Mouse (Mus musculus) heart, postnatal 36 days (tissue): Measurements from ENCODE around the gene Mettl7a1. TPM values are rescaled to one million over a fixed set of nuclear protein-coding genes. Genes with fewer than 3 reads are reported as not detected.
"Not testable (repeated sequence)": the region's sequence is repeated elsewhere in the genome, so short reads cannot be mapped to it uniquely, and the experiment has no call there.

Source experiments
- DNase-seq, 2 experiments: peaks; one replicate each; pipeline ENCODE4 v3.0.0; 2021 to 2022
- intact Hi-C: fragments of 180-260 bp; cut with DNase I; formaldehyde crosslinking; loops from one replicate; pipeline ENCODE4 v1.15.1; 2025
- total RNA-seq, 2 experiments: library from RNA; stranded (reverse); gene quantifications; 2 replicates each; pipeline ENCODE4 v1.2.3; 2021

Mettl7a1 gene
- total RNA-seq, 2 experiments from 2014 or later = 46.3 to 62.3 TPM

GRCm38 (mm10) chr15:100297856-100298255 is 6.1 kb upstream of the Mettl7a1 start:
- DNase-seq = no peak
- intact Hi-C loops = no loop called here

DNA sequence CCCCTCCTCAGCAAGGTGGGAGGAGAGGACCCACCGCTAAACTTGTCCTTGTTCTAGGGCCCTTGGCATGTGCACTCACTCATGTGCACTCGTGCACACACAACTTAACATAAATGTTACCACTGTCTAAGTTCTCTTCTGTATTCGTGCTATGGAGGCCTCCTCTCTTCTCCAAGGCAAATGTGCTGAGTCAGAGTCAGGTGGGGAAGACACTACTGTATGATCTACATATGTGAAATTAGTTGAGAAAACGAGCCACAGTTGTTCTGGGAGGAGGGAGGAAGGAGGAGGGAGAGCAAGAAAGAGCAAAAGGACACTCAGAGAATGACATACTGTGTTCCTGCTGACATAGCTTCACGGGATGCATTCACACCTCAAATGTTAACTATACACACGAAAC is 3.4 kb upstream of the Mettl7a1 start:
- DNase-seq = no peak
- intact Hi-C loops = loop anchor here (5.0 kb wide), 1 partner anchor 278 kb away; no protein-coding TSS in a partner anchor

GRCm38 (mm10) chr15:100301556-100301955 is 2.4 kb upstream of the Mettl7a1 start:
- DNase-seq = no peak
- intact Hi-C loops = loop anchor here (5.0 kb wide), 1 partner anchor 279 kb away; no protein-coding TSS in a partner anchor

DNA sequence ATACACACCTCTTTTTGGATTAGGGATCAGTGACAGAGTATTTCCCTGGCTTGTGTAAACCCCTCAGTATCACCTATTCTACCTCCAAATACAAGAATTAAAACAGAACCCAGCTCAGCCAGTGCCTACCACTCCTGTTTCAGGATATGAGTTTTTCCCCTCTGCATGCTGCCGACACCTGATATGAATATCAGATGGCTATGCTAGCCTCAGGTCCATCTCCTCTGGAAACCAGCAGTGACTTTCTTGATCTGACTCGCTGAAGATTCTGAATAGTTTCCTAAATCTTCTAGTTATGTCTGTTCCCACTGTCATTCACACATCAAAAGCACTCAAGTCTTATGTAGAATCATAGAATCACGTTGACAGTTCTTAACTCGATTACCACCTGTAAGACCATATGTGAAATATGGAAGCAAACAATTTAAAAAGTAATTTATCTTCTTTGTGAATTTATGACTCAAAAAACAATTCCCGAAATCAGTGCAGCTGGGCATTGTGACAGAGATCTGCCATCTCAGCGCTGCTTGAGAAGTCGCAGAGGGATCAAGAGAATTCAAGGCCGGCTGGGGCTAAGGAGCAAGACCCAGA is 417 bp upstream of the Mettl7a1 start:
- peak in 1 of 2 experiments; percentile 40 for DNase-seq
- intact Hi-C loops = loop anchor here (5.0 kb wide), 1 partner anchor 281 kb away; no protein-coding TSS in a partner anchor

DNA sequence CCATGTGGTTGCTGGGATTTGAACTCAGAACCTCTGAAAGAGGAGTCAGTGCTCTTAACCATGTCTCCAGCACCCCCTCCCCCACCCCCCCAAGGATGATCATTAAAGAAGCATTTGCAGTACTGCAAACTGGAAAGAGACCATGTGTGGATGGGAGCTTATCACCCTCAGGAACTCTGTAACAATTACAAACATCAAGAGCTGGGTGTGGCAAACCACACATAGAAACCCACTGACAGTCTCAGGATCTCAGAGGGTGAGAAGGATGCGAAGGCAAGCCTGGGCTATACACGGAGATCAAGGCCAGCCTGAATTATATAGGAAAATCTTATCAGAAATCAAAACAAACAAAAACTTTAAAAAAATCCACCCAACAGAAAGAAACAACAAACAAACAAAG is 2.3 kb downstream of the Mettl7a1 start:
- no peak for DNase-seq
- intact Hi-C loops = no loop called here

DNA sequence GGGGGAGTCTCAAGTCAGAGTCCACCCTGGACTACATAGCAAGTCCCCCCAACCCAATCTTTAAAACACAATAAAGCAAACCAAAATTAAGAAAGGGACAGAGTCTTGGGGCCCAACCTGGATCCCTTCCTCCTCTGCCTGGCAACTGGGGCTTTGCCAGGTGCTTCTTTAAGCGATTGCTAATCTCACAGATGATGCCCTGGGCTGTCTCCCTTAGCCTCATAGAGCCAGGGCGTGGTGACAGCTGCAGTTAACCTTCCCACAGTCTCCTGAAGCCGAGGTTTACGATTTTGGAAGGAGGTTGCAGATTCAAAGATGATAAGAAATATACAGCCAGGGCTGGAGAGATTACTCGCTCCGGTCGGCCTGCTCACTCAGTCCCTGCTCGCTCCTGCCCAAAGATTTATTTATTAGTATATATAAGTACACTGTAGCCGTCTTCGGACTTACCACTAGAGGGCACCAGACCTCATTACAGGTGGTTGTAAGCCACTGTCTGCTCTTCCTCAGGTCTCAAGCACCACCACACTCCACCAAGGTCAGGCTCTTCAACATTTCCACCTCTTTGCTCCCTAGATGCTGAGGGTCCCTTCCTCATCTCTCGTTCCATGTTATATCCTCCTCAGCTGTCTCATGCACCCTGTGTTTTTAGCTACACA is 3.6 kb downstream of the Mettl7a1 start:
- DNase-seq = peak; percentile 26 to 32
- intact Hi-C loops = not testable (repeated sequence)

DNA sequence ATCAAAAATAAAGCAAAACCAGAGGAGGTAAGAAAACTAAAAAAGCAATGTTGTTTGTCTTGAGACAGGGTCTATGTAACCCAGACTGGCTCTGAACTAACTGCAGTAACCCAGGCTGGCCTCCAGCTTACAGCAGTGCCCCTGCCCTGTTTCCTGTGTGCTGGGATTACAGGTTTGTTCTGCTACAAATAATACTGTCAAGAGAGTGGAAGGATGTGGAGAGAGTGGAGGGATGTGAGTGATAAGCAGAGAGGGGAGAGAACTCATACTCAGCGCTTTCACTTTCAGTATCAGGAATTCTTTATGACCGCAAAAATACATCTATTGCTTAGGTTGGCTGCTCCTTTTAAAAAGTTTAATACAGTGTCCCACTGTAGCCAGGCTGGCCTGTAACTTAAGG is 8.4 kb downstream of the Mettl7a1 start:
- intact Hi-C loops = no loop called here
- no peak for DNase-seq

- DNase-seq = no peak
- intact Hi-C loops = no loop called here
Measured at GRCm38 (mm10) chr15:100314448-100315145, 10.7 kb downstream of the Mettl7a1 start.

- DNase-seq = peak in 1 of 2 experiments; percentile 15
- intact Hi-C loops = not testable (repeated sequence)
Measured at GRCm38 (mm10) chr15:100318014-100318671, 14.2 kb downstream of the Mettl7a1 start.

- intact Hi-C loops = loop anchor here (5.0 kb wide), 2 partner anchors 47 to 53 kb away; no protein-coding TSS in a partner anchor
Measured at GRCm38 (mm10) chr15:100319884-100320283, 15.9 kb downstream of the Mettl7a1 start.

DNA sequence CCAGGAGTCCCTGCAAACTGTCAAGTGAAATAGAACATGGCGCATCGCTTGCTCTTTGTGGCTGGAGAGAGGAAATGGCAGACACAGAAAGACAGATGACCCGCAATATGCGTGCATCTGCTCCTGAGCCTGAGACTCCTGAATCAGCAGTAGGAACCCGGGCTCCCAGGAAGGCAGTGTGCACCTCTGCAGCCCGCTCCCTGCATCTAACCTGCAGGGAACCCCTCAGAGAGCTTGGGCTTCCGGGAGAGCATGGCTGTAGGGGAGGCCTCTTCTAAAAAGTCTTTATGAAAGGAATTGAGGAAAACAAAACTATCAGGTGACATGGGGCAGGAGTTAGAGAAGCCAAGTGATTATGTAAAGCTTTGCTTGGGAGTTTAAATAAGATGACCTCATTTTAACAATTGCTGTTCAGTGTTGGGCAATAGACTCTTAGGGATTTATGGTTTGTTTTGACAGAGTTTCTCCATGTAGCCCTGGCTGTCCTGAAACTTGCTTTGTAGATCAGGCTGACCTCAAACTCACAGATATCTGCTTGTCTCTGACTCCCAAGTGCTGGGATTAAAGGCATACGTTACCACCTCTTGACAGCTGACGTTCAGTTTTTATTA is 16.5 kb downstream of the Mettl7a1 start:
- intact Hi-C loops = loop anchor here (5.0 kb wide), 2 partner anchors 47 to 53 kb away; no protein-coding TSS in a partner anchor
- DNase-seq = peak in 1 of 2 experiments; percentile 12

More at GRCm38 (mm10) chr15:100319884-100320283, 15.9 kb downstream of the Mettl7a1 start:
- no peak for DNase-seq

DNA sequence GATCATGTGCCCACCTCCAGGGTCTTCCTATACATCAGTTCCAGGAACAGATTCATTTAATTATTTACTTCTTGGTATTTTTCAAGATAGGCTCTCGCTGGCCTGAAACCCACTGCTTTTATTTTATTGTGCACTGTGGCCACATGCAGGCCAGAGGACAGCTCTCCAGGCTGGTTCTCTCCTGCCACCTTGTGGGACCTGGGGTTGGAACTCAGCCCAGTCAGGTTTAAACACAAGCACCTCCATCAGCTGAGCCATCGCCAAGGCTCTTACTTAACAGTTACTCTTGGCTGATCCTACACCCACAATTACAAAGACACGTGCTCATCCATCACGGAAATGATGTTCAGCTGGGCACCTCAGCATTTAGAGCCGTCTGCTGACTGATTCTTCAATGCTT is 17.2 kb downstream of the Mettl7a1 start:
- intact Hi-C loops = loop anchor here (5.0 kb wide), 2 partner anchors 46 to 54 kb away; no protein-coding TSS in a partner anchor
- DNase-seq = peak in 1 of 2 experiments; percentile 41

GRCm38 (mm10) chr15:100324021-100324591 is 20.2 kb downstream of the Mettl7a1 start:
- intact Hi-C loops = loop anchor here (5.0 kb wide), 2 partner anchors 43 to 57 kb away; no protein-coding TSS in a partner anchor
- no peak for DNase-seq

GRCm38 (mm10) chr15:100325235-100325634 is 21.3 kb downstream of the Mettl7a1 start:
- intact Hi-C loops = no loop called here
- DNase-seq = no peak

DNA sequence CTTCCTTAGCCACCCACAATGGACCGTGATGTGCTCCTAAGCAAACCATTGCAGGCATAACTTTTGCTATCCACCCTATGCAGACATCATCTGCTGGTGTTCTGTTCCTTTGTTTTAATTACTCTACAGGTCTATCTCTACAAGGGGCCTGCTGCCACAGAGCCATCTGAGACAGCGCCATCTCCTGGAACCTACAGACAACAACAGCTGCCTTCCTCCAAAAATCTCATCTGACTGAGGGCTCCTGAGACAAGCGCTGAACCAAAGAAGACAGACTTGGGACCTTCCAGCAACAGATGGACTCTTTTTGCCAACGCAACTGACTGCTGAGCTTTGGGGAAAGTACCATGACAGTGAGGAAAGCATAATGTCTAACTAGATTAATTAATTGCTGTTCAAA is 24.1 kb downstream of the Mettl7a1 start:
- intact Hi-C loops, DNase-seq: not testable (repeated sequence)

DNA sequence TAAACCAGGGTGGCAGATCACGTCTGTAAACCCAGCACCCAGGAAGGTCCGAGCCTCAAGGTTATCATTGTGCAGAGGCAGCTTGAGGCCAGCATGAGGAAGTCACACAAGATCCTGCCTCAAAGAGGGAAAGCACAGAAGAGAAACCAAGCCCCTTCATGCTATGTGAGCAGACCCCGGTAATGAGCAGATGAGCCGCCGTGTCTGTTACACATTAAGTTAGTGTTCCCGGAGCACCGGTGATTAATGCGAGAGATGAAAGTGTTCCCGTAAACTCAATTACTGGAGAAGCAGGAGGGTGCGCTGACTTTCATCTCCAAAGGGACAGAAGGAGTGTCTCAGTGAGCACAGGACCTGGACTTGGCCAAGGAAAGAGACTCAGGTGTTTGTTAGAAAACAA is 25.4 kb downstream of the Mettl7a1 start:
- DNase-seq, intact Hi-C loops: not testable (repeated sequence)

DNA sequence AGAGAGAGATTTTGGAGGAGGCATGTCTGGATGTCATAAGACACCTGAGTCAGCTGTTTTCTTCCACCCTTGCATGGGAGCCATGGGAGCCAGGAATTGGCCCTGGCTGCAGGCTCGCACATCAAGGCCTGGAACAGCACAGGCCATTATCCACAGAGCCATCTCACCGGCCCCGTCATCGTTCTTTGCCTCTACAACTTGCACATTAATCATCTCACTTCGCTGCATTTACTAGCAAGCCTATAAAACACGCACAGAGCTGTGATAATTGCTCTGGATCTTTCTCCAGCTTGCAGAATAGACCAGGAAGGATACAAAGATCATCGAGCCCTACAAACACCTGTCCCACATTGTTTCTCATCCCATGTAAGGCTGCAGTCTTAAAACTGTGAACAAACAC is 26.8 kb downstream of the Mettl7a1 start:
- intact Hi-C loops = no loop called here
- no peak for DNase-seq

- intact Hi-C loops, DNase-seq: not testable (repeated sequence)
Measured at GRCm38 (mm10) chr15:100332077-100332961, 28.4 kb downstream of the Mettl7a1 start.

DNA sequence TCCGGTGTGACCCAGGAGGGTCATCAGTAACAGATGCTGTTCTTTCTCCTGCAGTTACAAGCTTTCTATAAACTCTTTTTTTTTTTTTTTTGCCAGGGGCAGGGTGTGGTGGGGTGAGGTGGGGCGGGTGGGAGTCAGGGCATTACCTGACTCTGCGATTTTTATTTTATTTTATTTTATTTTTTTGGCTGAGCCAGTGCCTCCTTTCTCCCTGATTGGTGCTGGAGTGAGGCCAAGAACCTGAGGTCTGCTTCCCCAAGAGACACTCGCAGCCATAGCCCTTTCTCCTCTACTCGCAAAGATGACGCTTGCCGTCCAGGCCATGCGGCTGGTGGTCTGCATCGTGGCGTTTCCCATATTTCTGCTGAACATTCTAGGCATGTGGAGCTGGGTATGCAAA is 30.7 kb downstream of the Mettl7a1 start, which contains the start of gene Mettl7a3:
TSS of gene Mettl7a3 (plus strand) at position 301 of the 400 bp plus-strand sequence.
- DNase-seq = no peak
- intact Hi-C loops = no loop called here
